Mouse (Mus musculus) lung, adult 2 months (tissue): ENCODE data around the gene Neu3.

ENCODE experiments used
- CTCF ChIP-seq: fragments of 200-500 bp; IDR thresholded peaks from 2 replicates; pipeline ENCODE4 v1.5.1; 2011; ENCODE audit warnings: mild to moderate bottlenecking, low read length, control low read depth; ENCODE audit not compliant: insufficient read depth
- POLR2A ChIP-seq: fragments of 200-500 bp; IDR thresholded peaks from 2 replicates; pipeline ENCODE4 v1.6.1; 2011; ENCODE audit warnings: low read depth, mild to moderate bottlenecking, control low read depth, low read length, borderline replicate concordance; ENCODE audit errors: extremely low read depth

GRCm38 (mm10) chr7:99858175-99858812 is 30.1 kb upstream of the Neu3 start:
- TF ChIP-seq CTCF = no peak
- TF ChIP-seq POLR2A = no peak
